Mouse (Mus musculus) erythroblast, embryonic 14.5 days (primary cell): Measurements from ENCODE around the gene Ang4.

ENCODE experiments used
- GATA1 ChIP-seq: IDR thresholded peaks from 2 replicates; pipeline ENCODE4 v1.6.1; 2012; ENCODE audit warnings: low read length, inconsistent platforms, mixed read lengths
- TAL1 ChIP-seq: IDR thresholded peaks from 3 replicates; pipeline ENCODE4 v1.6.1; 2012; ENCODE audit warnings: low read length, inconsistent platforms, mixed read lengths

- TF ChIP-seq TAL1, result no peak
- TF ChIP-seq GATA1, result no peak
These were observed 12.9 kb upstream of the Ang4 start for GRCm38 (mm10) chr14:51786335-51786734.
